Mouse (Mus musculus) heart, postnatal 25 days (tissue): Measurements from ENCODE around the gene Acly. TPM values are rescaled to one million over a fixed set of nuclear protein-coding genes. Genes with fewer than 3 reads are reported as not detected.
"Not testable (repeated sequence)": the region's sequence is repeated elsewhere in the genome, so short reads cannot be mapped to it uniquely, and the experiment has no call there.

ENCODE experiments used
- DNase-seq: peaks from one replicate; pipeline ENCODE4 v3.0.0; 2022; ENCODE audit warnings: low spot score
- intact Hi-C: fragments of 180-260 bp; cut with DNase I; formaldehyde crosslinking; loops from one replicate; pipeline ENCODE4 v1.15.1; 2025
- total RNA-seq, 2 experiments: library from RNA; stranded (reverse); gene quantifications; 2 replicates each; pipeline ENCODE4 v1.2.3; 2021

The Acly gene
- total RNA-seq, 2 experiments from 2014 or later: 31.6 to 41.6 TPM

DNA sequence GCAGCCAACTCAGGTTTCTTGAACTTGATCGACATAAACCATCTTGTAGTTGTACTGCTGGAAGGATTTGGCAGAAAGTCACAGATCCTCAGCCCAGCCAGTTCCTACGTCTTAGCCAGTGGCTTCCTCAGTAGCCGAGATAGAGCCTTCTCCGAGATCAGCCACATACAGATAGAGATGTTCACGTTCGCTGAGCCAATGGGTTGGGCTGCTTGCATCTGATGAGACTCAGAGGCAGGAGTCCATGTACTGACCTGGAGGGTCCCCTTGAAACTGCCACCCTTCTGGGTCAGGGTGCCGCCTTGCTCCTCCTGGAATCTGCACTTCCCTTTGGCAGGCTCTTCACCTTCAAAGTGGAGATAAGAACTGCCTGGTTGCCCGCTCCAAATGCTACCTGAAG lies 21.7 kb upstream of the Acly start:
- no peak for DNase-seq
- intact Hi-C loops: loop anchor here (5.0 kb wide), 1 partner anchor 192 kb away; the partner anchor contains the start of gene Hap1

DNA sequence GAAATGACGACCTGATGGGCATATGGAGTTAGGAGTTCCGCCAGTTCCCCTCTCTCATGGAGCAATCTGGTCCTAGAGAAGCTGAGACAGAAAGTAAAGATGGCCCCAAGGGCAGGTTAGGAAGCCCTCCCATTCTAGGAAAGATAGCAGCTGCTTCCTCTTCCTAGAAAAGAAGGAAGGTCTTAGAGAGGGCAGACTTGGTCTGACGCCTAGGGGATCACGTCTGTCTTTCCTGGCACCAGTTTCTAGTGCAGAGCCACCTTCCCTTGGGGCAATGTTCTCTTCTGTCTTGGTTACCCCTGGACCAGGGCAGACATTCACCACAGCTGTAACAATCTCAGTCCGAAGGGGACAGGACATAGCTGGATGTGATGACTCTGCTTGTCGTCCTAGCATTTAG lies 20.3 kb upstream of the Acly start:
- DNase-seq: no peak
- intact Hi-C loops: loop anchor here (5.0 kb wide), 1 partner anchor 191 kb away; the partner anchor contains the start of gene Hap1

DNA sequence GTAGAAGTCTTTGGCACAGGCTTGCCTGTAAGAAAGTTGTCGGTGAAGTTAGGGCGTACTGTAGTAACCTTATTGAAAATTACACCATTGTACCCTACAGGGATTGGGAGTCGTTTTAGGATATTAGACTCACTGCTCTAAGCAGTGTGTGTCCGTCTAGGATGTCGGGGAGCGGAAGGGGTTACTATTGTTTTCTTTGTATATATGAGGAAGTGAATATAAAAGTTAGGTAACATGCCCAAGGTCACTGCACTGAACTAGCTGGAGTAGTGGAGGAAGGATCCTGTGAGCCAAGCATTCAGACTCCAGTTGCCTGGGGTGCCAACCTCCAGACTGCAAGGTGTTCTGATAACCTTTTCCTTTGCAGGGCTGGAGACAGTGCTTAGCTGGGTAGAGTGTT lies 19.2 kb upstream of the Acly start:
- DNase-seq: no peak
- intact Hi-C loops: loop anchor here (5.0 kb wide), 1 partner anchor 190 kb away; the partner anchor contains the start of gene Hap1

DNA sequence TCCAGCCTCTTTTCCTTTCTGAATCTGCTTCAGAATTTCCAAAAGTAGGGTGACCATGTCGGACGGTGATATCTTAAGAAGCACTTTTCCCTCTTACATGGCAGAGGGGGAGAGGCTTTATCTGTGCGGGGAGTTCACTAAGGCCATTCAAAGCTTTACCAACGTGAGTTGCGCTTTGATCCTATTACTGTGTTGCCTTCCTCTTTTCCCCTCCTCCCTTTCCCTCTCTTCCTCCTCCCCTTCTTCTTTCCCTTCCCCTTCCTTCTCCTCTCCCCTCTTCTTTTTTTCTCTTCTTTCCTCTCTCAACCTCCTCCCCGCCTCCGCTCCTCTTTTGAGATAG lies 17.9 kb upstream of the Acly start:
- DNase-seq: no peak
- intact Hi-C loops: loop anchor here (5.0 kb wide), 1 partner anchor 188 kb away; the partner anchor contains the start of gene Hap1

DNA sequence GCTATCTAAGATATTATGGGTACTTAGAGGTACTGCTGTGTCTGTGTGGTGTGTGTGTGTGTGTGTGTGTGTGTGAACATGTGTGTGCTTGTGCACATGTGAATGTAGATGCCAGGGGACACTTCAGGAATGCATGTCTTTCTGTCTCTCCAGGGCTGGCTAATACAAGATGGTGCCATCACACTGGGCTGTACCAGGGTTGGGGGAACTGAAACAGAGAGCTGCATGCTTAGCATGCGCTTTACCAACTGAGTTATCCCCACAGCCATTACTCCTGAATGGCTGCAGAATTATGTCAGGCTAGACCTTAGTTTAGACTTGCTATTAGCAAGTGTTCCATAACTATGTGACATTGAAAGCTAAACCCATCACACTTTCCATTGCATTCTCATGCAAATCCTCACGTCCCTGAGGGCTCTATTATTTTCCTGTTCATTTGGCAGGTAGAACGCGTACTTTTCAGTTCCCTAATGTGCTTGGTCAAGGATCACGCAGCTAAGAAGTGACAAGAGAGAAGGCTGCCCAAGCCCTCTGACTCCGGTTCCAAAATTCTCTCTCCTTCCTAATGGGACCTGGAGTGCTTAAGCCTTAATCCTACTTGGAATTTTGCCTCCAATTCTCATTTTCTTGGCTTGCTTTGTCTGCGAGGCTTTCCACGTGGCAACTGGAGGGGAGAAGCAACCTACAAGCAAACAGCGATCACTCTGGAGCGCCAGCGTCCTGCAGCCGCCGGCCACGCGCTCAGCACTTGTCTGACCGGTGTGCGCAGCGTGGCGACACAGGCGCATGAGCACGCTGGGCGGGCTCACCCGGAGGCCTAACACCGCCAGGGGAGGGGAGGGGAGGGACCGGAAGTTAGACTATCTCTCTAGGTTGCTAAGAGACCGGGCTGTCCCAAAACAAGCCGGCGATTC lies 17.3 kb upstream of the Acly start, which contains the start of gene Ttc25:
Ttc25 (plus strand) TSS at position 776 of the 914 bp plus-strand sequence.
- intact Hi-C loops: loop anchor here (5.0 kb wide), 1 partner anchor 188 kb away; the partner anchor contains the start of gene Hap1
- DNase-seq: peak; percentile 78

DNA sequence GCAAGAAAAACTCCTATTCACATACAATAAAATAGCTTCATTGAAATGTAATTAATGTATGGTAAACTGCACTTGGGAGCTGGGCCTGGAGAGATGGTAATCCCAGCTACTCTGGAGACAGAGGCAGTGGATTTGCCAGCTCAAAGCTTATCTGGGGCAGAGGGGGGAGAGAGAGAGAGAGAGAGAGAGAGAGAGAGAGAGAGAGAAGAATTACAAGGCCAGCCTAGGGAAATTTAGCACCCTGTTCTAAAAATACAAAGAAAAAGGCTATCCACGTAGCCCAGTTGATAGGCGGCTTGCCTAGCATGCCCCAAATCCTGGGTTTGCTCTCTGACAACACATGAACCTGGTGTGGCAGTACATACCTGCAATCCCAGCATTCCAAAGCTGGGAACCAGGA lies 13.8 kb upstream of the Acly start:
- no peak for DNase-seq
- intact Hi-C loops: no loop called here

DNA sequence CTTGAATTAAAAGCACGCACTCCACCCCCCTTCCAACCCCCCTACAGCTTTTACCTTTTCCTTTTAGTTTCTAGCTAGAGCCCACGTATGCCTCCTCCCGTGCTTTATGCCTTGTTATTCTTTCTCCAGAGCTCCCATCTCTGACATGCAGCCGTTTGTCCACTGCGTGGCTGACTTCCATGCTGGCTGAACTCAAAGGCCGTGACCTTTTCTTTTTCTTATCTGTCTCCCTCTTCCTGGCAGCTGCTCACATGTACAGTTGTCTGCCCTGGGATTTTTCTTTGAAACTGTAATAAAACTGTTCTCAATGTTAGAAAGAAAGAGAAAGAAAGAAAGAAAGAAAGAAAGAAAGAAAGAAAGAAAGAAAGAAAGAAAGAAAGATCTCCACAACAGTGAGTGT lies 13.2 kb upstream of the Acly start:
- intact Hi-C loops: no loop called here
- DNase-seq: no peak

DNA sequence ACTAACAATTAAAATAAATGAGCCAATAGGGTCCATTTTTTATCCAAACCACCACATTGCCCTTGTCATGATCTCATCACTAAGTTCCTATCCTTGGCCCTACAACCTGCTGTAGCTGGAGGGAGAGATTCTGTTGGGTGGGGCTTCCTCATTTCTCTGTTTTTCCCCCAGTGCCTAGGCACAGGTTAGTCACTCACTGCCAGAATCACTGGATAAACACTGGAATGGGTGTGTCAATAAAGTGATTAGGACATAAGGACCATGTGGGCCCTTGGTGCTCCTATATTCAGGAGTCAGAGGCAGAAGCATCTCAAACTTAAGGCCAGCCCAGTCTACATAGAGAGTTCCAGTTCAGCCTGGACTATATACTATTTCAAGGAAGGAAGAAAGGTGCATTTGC lies 8.7 kb upstream of the Acly start:
- intact Hi-C loops: no loop called here
- DNase-seq: no peak

DNA sequence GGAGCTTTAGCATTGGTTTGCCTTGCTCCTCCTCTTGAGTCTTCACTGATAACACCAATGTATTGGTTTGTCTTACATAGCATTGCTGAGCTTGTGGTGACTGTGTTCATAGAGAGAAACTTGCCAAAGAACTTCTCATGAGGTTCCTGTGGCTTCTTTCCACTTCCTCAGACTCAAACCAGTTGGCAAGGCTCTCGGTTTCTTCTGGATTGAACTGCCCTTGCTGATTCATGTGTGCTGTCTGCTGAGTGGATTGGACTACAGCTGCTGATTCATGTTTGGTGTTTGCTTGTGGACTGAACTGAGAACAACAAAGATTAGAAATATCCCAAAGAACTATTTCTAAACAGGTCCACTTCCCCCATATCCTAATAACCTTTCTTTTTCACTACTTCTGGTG lies 8.2 kb upstream of the Acly start:
- intact Hi-C loops: no loop called here
- DNase-seq: no peak

DNA sequence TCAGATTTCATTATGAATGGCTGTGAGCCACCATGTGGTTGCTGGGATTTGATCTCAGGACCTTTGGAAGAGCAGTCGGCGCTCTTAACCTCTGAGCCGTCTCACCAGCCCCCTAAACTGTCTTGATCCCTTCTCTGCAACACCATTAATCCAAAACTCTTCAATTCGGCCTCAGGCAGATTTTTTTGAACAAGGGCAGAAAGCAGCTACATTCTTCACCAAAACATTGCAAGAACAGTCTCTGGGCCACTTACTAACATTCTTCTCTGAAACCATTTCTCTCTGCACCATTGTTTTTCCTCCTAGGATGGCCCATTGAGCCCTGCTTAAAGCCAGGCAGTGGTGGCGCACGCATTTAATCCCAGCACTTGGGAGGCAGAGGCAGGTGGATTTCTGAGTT lies 7.0 kb upstream of the Acly start:
- DNase-seq, intact Hi-C loops: not testable (repeated sequence)

DNA sequence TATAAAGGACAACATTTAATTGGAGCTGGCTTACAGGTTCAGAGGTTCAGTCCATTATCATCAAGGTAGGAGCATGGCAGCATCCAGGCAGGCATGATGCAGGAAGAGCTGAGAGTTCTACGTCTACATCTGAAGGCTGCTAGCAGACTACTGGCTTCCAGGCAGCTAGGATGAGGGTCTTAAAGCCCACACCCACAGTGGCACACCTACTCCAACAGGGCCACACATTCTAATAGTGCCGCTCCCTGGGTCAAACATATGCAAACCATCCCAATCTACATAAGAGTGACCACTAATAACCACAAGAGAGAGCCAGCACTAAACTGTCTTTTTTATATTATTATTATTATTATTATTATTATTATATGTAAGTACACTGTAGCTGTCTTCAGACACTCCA lies 6.6 kb upstream of the Acly start:
- DNase-seq, intact Hi-C loops: not testable (repeated sequence)

DNA sequence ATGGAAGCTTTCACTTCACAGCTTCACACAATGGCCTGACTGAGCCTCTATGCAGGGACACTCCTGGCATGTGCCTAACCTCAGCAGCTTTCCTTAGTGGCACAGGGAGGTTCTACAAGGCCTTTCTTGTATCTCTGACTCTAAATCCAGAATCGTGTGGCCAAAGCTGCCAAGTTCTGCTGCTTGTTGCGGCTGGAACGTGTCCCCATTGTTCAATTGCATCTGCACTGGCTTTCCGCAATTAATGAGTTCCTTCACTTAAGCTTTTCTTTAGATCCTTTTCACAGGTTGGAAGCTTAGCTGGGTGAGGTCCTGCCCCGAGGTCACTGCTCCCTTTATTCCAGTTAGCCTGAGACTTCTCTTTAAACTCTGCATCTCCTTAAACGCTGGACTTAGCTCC lies 6.1 kb upstream of the Acly start:
- intact Hi-C loops: no loop called here
- no peak for DNase-seq

DNA sequence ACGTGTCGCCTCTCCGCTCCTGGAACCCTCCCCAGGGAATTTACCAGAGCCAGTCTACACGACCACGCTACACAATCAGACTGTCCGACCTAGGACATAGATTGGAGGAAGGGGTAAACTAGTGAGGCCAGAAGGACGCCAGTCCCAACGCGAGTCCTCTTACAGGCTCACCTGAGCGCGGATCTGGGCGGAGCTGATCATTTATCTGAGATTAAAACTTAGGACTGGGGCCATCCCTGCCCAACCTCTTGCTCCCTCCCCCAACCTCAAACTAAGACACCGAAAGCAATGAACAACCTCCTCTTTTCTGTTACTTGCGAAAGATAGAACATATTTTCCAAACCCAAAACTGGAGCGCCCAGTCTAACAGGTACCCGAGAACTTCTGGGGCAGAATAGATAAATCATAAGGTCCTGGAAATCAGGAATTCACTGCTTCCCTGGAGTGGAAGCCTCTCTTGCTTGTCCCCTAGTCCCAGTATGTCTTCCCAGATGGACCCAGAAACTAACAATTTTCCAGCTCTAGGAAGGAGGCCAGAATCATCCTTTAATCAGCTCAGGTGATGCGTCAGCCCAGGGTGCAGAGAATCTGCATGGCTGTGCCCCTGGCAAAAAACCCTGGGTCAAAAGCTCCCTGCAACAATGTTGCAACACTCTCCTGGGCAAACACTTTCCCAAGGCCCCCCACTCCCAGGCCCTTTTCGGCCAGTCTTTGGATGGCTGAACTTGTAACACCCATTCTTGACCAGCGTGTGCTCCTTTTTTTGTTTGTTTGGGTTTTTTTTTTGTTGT lies 770 bp upstream of the Acly start:
- DNase-seq: no peak
- intact Hi-C loops: no loop called here

DNA sequence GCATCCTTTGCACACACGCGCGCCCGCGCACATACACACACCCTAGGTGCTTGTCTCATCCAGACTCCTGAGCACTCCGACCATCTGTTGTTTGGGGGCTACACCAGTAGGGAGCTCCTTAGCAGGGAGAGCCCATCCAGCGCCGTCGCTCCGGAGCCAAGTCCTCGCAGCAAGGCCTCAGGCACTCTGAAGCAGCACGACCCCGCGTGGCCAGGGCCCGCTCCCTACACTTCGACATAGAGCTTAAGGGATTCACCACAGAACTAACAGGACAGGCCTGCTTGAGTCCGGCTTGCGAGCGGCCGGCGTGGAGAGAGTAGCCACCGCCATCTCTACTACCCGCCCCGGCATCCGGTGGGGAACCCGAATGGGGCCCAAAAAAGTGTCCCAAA lies 738 bp downstream of the Acly start:
- intact Hi-C loops: no loop called here
- DNase-seq: peak; percentile 27

DNA sequence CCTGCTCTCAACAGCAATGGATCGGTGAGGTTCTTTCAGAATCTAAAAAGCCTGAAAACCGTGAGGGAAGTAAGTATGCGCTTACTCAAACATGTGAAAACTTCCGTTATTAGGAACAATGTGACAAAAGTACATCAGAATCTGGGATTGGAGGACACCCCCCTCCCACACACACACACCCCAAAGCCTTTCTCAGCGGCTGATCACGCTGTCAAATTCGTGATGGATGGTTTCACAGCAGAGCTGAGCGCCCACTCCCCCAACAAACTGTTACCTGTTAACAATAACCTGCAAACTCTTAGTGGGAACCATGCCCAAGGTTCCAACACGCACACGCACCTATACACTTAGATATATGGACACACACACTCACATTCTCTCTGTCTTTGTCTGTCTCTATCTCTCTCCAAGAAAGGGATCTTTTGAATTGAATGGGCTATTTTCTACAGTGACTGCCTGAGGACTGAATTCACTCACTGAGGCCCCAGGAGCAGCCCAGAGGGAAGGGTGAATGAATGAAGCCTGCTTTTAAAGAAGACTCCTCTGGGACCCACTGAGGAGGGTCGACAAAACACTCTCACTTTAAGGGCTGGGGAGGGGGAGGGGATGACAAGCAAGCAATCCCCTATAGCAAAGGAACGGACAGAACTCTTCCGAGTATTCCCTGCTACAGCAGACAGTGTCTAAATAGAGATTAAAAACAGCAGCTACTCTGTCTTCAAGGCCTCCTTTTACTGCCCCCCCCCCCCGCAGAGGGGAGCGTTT lies 1.6 kb downstream of the Acly start:
- intact Hi-C loops: no loop called here
- no peak for DNase-seq

DNA sequence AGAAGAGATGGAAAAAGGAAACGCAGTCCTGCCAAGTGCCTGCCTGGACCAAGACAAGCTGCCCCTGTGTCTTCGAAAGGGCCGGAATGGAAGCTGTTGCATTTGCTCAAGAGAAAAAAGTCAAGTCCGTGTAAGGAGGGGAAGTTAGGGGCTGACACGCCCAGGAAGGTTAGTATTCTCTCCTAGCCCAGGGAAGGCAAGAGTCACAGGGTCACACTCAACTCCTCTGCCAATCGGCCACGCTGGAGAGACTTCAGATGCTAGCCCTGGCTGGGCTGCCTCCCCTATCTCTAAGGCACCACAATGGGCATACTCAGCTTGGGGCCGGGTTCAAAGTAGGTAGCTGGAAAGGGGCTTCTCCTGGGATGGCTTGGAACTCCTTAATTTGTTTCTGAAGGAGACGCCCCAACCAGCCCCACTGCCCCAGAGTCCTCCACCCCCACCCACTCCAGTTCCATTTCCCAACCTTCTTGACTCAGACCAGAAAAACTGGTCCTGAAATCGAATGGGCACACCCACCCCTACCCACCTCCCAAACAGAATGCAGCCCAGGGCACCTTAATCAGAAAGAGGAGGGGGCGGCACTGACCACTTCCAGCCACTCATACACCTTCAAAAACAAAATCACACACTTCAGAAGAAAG lies 2.7 kb downstream of the Acly start:
- intact Hi-C loops: no loop called here
- no peak for DNase-seq

DNA sequence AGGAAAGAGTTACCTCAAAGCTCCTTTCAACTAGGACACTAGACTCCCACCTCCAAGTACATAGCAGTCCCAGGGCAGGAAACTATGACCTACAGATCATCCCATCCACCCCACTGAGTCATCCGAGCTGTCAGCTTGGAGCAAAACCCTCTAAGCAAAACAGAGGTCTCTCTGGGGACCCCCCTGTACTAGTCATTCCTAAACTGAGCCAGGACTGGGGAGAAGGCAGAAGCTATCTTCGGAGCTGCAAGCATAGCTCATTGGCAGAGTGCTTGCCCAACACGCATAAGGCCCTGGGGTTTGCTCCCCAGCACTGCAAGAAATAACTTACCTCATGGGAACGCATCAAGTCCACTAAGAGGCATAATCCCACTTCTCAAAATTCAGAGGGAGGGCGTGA lies 3.4 kb downstream of the Acly start:
- intact Hi-C loops: no loop called here
- peak; percentile 14 for DNase-seq

DNA sequence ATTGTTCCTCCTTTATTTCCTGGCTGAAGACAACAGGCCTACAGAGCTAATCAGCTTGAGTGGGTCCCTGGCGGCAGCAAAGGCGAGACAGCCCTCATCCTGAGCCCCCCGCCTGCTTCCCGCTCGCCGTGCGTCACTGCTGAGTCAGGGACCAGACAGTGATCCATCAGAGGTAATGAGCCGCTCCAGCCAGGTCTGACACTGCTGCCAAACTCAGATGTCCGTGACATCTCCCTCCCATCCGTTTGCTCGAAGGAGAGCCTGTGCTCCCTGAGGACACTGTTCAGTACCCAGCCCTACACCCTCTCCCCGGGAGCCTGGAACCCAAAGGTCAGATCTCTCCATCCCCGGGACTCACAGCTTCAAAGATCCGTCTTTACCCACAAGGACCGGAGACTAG lies 7.0 kb downstream of the Acly start:
- DNase-seq: no peak
- intact Hi-C loops: no loop called here

DNA sequence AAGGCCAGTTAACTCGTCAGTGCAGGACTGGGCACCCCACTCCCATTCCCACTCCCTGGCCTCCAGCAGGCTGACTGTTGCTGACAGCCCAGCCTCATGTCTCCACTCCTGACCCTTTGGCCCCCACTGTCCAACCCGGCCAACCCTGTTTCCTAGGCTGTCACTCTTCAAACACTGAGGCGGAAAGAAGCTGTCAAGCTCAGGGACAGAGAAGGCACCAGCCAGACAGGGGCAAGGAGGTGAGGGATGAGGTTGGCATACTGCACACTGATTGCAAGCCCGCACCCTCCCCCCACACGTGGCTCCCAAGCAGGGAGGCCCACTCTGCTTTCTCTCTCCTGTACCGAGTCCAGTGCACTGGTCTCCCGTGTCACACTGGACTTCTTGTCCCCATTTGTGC lies 8.6 kb downstream of the Acly start:
- intact Hi-C loops: no loop called here
- DNase-seq: no peak

DNA sequence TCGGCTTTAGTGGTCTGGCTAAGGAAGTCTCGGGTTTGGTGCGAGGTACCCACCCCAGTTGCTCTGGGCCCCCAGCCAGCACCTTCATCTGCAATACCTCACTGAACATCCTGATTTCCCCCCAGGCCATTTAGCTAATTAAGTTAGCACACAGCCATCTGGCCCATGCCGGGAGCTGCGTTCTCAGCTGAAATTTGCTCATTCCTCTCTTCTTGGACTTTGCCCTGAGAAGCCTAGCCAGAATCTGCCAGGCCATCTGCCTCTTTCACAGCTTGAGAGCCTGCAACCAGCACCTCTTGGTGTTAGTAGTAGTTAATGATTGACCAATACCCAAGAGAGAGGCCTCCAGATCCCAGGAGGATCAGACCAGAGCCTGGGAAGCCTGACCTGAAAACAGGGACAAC lies 9.6 kb downstream of the Acly start:
- no peak for DNase-seq
- intact Hi-C loops: no loop called here
